Mouse (Mus musculus) liver, embryonic 15.5 days (tissue): ENCODE data around the gene Dhdh. TPM values are rescaled to one million over a fixed set of nuclear protein-coding genes. Genes with fewer than 3 reads are reported as not detected.
"Not testable (repeated sequence)": the region's sequence is repeated elsewhere in the genome, so short reads cannot be mapped to it uniquely, and the experiment has no call there.

Experiments
- ATAC-seq: fragments of 200-750 bp; cut with Nextera tagmentation; 2 replicates; pipeline ENCODE4 v1.8.0; 2017; ENCODE audit warnings: moderate number of reproducible peaks, mild to moderate bottlenecking, moderate library complexity; ENCODE audit not compliant: insufficient read depth
- H3K27ac ChIP-seq: fragments of 300-500 bp; sonication (generic); replicated peaks from 2 replicates; pipeline ENCODE4 v1.5.1; 2015; ENCODE audit warnings: mild to moderate bottlenecking, inconsistent platforms
- H3K27me3 ChIP-seq: fragments of 300-500 bp; sonication (generic); 2 replicates; pipeline ENCODE4 v1.6.1; 2015; ENCODE audit warnings: mild to moderate bottlenecking, inconsistent platforms
- H3K36me3 ChIP-seq: fragments of 300-500 bp; sonication (generic); replicated peaks from 2 replicates; pipeline ENCODE4 v1.6.1; 2015; ENCODE audit warnings: moderate library complexity, mild to moderate bottlenecking, inconsistent platforms
- H3K4me1 ChIP-seq: fragments of 300-500 bp; sonication (generic); replicated peaks from 2 replicates; pipeline ENCODE4 v1.6.1; 2015; ENCODE audit warnings: inconsistent platforms
- H3K4me2 ChIP-seq: fragments of 300-500 bp; sonication (generic); 2 replicates; pipeline ENCODE4 v1.6.1; 2015; ENCODE audit warnings: moderate library complexity, mild to moderate bottlenecking, inconsistent platforms
- H3K4me3 ChIP-seq: fragments of 300-500 bp; sonication (generic); replicated peaks from 2 replicates; pipeline ENCODE4 v1.5.1; 2015; ENCODE audit warnings: mild to moderate bottlenecking, inconsistent platforms
- H3K9ac ChIP-seq: fragments of 300-500 bp; sonication (generic); 2 replicates; pipeline ENCODE4 v1.6.1; 2015; ENCODE audit warnings: moderate library complexity, mild to moderate bottlenecking, inconsistent platforms
- H3K9me3 ChIP-seq: fragments of 300-500 bp; sonication (generic); replicated peaks from 2 replicates; pipeline ENCODE4 v1.6.1; 2016; ENCODE audit warnings: inconsistent platforms
- WGBS: fragments of 180-500 bp; shearing (Covaris S2); methylation state at CpG from one replicate; pipeline ENCODE4 v1.1.7; 2015; ENCODE audit warnings: mixed read lengths; ENCODE audit not compliant: insufficient replicate concordance; 5-methylcytosine and 5-hydroxymethylcytosine counted together
- polyA plus RNA-seq: library from polyadenylated mRNA; unstranded; fragments of >200 nt; fragmentation: Nextera tagmentation; extraction: Ambion mirVana; gene quantifications from 2 replicates; pipeline ENCODE4 v1.2.1, GENCODE M21; 2015

Gene Dhdh
- polyA plus RNA-seq, 1 experiment from 2014 or later: 2.4 TPM

GRCm38 (mm10) chr7:45467090-45467670 is 21.4 kb downstream of the Dhdh start:
- peak overlapping the region; percentile 99 for H3K4me2 ChIP-seq
- H3K9me3 ChIP-seq: no peaks in the 10 kb centered on the region
- no peak overlapping the region for H3K27ac ChIP-seq
- H3K4me3 ChIP-seq: peak overlapping the region; percentile 86
- WGBS: 43% methylated on average over 7 of the region's 7 CpGs
- H3K27me3 ChIP-seq: no peaks in the 10 kb centered on the region
- H3K4me1 ChIP-seq: peaks cover 52% of the 10 kb centered on the region
- peak overlapping the region; percentile 47 for H3K9ac ChIP-seq
- peaks cover 34% of the 10 kb centered on the region for H3K36me3 ChIP-seq
- ATAC-seq: 0 out of 2 replicates have a peak, but pooled peaks have one; percentile 3

- Histone ChIP-seq H3K4me1 (peaks cover 55% of the 10 kb centered on the region), H3K27ac (peak within 1 kb of the TSS; percentile 82), H3K27me3 (no peaks in the 10 kb centered on the region), H3K4me3 (peak within 1 kb of the TSS; percentile 86), H3K9ac (peak within 1 kb of the TSS; percentile 92), H3K36me3 (peaks cover 41% of the 10 kb centered on the region), H3K4me2 (peak within 1 kb of the TSS; percentile 99), H3K9me3 (no peaks in the 10 kb centered on the region)
- peak; percentile 73 for ATAC-seq
- under 1% methylated on average over 57 of the region's 58 CpGs for WGBS
Measured at GRCm38 (mm10) chr7:45466283-45467089, 22.1 kb downstream of the Dhdh start, which contains the start of gene Bax. Gene Bax, minus strand, starts transcription at chr7:45466898.

GRCm38 (mm10) chr7:45465549-45465948 is 23.1 kb downstream of the Dhdh start:
- Histone ChIP-seq H3K27me3 (no peaks in the 10 kb centered on the region), H3K9me3 (no peaks in the 10 kb centered on the region), H3K4me3 (peak overlapping the region; percentile 86), H3K27ac (peak overlapping the region; percentile 82; the same call in 1 of the 2 replicates), H3K4me2 (peak overlapping the region; percentile 99), H3K36me3 (peaks cover 42% of the 10 kb centered on the region), H3K9ac (peak overlapping the region; percentile 92; the same call in 1 of the 2 replicates), H3K4me1 (peaks cover 56% of the 10 kb centered on the region)
- no peak for ATAC-seq
- WGBS: 72% methylated on average over 9 of the region's 9 CpGs

GRCm38 (mm10) chr7:45465112-45465511 is 23.5 kb downstream of the Dhdh start:
- H3K4me1 ChIP-seq: peaks cover 58% of the 10 kb centered on the region
- H3K27me3 ChIP-seq: no peaks in the 10 kb centered on the region
- H3K9ac ChIP-seq: no peak overlapping the region
- no peaks in the 10 kb centered on the region for H3K9me3 ChIP-seq
- 0 out of 2 replicates have a peak overlapping the region, but pooled peaks have one; percentile 9 for H3K27ac ChIP-seq
- no peak for ATAC-seq
- H3K4me3 ChIP-seq: peak overlapping the region; percentile 86; the same call in 1 of the 2 replicates
- H3K4me2 ChIP-seq: peak overlapping the region; percentile 99
- 85% methylated on average over 12 of the region's 12 CpGs for WGBS
- H3K36me3 ChIP-seq: peaks cover 42% of the 10 kb centered on the region

GRCm38 (mm10) chr7:45463987-45464778 is 24.4 kb downstream of the Dhdh start:
- no peak overlapping the region for H3K4me3 ChIP-seq
- H3K4me1 ChIP-seq: peaks cover 61% of the 10 kb centered on the region
- 81% methylated on average over 7 of the region's 7 CpGs for WGBS
- H3K36me3 ChIP-seq: peaks cover 42% of the 10 kb centered on the region
- no peaks in the 10 kb centered on the region for H3K9me3 ChIP-seq
- no peak overlapping the region for H3K4me2 ChIP-seq
- no peak overlapping the region for H3K9ac ChIP-seq
- ATAC-seq: no peak
- H3K27me3 ChIP-seq: no peaks in the 10 kb centered on the region
- H3K27ac ChIP-seq: 0 out of 2 replicates have a peak overlapping the region, but pooled peaks have one; percentile 12

GRCm38 (mm10) chr7:45462868-45463267 is 25.7 kb downstream of the Dhdh start:
- peaks cover 69% of the 10 kb centered on the region for H3K4me1 ChIP-seq

GRCm38 (mm10) chr7:45462325-45462724 is 26.3 kb downstream of the Dhdh start:
- no peaks in the 10 kb centered on the region for H3K27me3 ChIP-seq
- no peak overlapping the region for H3K4me2 ChIP-seq
- no peak for ATAC-seq
- WGBS: 84% methylated on average over 4 of the region's 4 CpGs
- peaks cover 57% of the 10 kb centered on the region for H3K36me3 ChIP-seq
- H3K9ac ChIP-seq: no peak overlapping the region
- no peaks in the 10 kb centered on the region for H3K9me3 ChIP-seq
- H3K4me1 ChIP-seq: peaks cover 72% of the 10 kb centered on the region
- H3K4me3 ChIP-seq: no peak overlapping the region
- peak overlapping the region; percentile 97 for H3K27ac ChIP-seq

More at GRCm38 (mm10) chr7:45462868-45463267, 25.7 kb downstream of the Dhdh start:
- WGBS: 69% methylated on average over 4 of the region's 4 CpGs
- H3K9ac ChIP-seq, H3K27ac ChIP-seq, H3K4me2 ChIP-seq, H3K27me3 ChIP-seq, H3K9me3 ChIP-seq, H3K4me3 ChIP-seq, ATAC-seq: not testable (repeated sequence)
- peaks cover 52% of the 10 kb centered on the region for H3K36me3 ChIP-seq

- Histone ChIP-seq H3K27ac (peak overlapping the region; percentile 97), H3K9ac (peak overlapping the region; percentile 25; the same call in 1 of the 2 replicates), H3K36me3 (peaks cover 63% of the 10 kb centered on the region), H3K4me3 (peak overlapping the region; percentile 76), H3K27me3 (no peaks in the 10 kb centered on the region), H3K9me3 (no peaks in the 10 kb centered on the region), H3K4me1 (peaks cover 72% of the 10 kb centered on the region), H3K4me2 (peak overlapping the region; percentile 87)
- no peak for ATAC-seq
- whole genome bisulfite sequencing: 86% methylated on average over 4 of the region's 4 CpGs
Measured at GRCm38 (mm10) chr7:45461781-45462180, 26.8 kb downstream of the Dhdh start.

- peak overlapping the region; percentile 76 for H3K4me3 ChIP-seq
- H3K9me3 ChIP-seq: no peaks in the 10 kb centered on the region
- peak overlapping the region; percentile 97 for H3K27ac ChIP-seq
- H3K4me1 ChIP-seq: peaks cover 74% of the 10 kb centered on the region
- no peaks in the 10 kb centered on the region for H3K27me3 ChIP-seq
- peak overlapping the region; percentile 80 for H3K9ac ChIP-seq
- peaks cover 65% of the 10 kb centered on the region for H3K36me3 ChIP-seq
- peak overlapping the region; percentile 87 for H3K4me2 ChIP-seq
- 64% methylated on average over 5 of the region's 5 CpGs for WGBS
- peak; percentile 17 for ATAC-seq
Measured at GRCm38 (mm10) chr7:45461326-45461725, 27.3 kb downstream of the Dhdh start.

- ATAC-seq: peak; percentile 67
- H3K27me3 ChIP-seq: no peaks in the 10 kb centered on the region
- WGBS: 3% methylated on average over 13 of the region's 13 CpGs
- H3K9me3 ChIP-seq: no peaks in the 10 kb centered on the region
- H3K4me3 ChIP-seq: peak overlapping the region; percentile 76
- peaks cover 74% of the 10 kb centered on the region for H3K4me1 ChIP-seq
- H3K36me3 ChIP-seq: peaks cover 69% of the 10 kb centered on the region
- peak overlapping the region; percentile 80 for H3K9ac ChIP-seq
- H3K4me2 ChIP-seq: peak overlapping the region; percentile 87
- peak overlapping the region; percentile 97 for H3K27ac ChIP-seq
Measured at GRCm38 (mm10) chr7:45460860-45461314, 27.7 kb downstream of the Dhdh start.
